ENCODE assay signal across 9 mouse cellular contexts in genomic region chr13:73475058-73475980, GRCm38 (mm10). TPM values are rescaled to one million over a fixed set of nuclear protein-coding genes. Genes with fewer than 3 reads are reported as not detected.
A peak's percentile ranks its signal among the peaks of the same experiment; 100 is the strongest.
DNase-seq lines count a peak whose midpoint lies in the region; ATAC-seq and TF ChIP-seq lines count a peak whose summit lies in the region.
"Had no signal": no experiment of that assay in that cellular context is flagged by ENCODE, and none has a peak within 500 bp of the region (broad histone marks: within the 10 kb centered on the region; RNA-seq: fewer than 3 reads in every experiment).

No protein-coding gene starts in this region.

- WGBS in heart, embryonic 10.5 days = 74% methylated on average over 12 of the region's 12 CpGs
- WGBS in liver, embryonic 15.5 days (ENCODE audit: insufficient replicate concordance) = 26% methylated on average over 12 of the region's 12 CpGs

- H3K9me3 ChIP-seq in heart, embryonic 10.5 days = no peaks in the 10 kb centered on the region
- no peaks in the 10 kb centered on the region for H3K9me3 ChIP-seq in MEL (replicated peaks; ENCODE audit: insufficient read depth, low read length)
- H3K9me3 ChIP-seq in liver, embryonic 15.5 days (replicated peaks) = no peaks in the 10 kb centered on the region
- H3K9me3 ChIP-seq: limb, embryonic 15.5 days had no signal

- H3K4me2 ChIP-seq in liver, embryonic 15.5 days = peak overlapping the region; percentile 81
- H3K4me2 ChIP-seq: limb, embryonic 15.5 days had no signal

- peak overlapping the region; percentile 71 for H3K27ac ChIP-seq in heart, embryonic 10.5 days
- H3K27ac ChIP-seq in MEL (ENCODE audit: control insufficient read depth, low read depth, low read length) = peak overlapping the region; percentile 82
- H3K27ac ChIP-seq in liver, embryonic 15.5 days (replicated peaks) = peak overlapping the region; percentile 99
- H3K27ac ChIP-seq: limb, embryonic 15.5 days had no signal

- TF ChIP-seq CTCF in MEL (IDR thresholded peaks at IDR 0.05 in 2 of 3, conservative IDR thresholded peaks at IDR 0.05 in 1 of 3; ENCODE audit: control insufficient read depth in 1 of 3, insufficient read depth in 1 of 3, low read depth in 2 of 3, low read length in 3 of 3, poor library complexity in 1 of 3, severe bottlenecking in 1 of 3) = no peak

- H3K27me3 ChIP-seq in heart, embryonic 10.5 days (ENCODE audit: insufficient read depth, poor library complexity, severe bottlenecking) = no peaks in the 10 kb centered on the region
- no peaks in the 10 kb centered on the region for H3K27me3 ChIP-seq in MEL (ENCODE audit: control insufficient read depth in 1 of 2, insufficient read depth in 2 of 2, low read length in 2 of 2)
- H3K27me3 ChIP-seq in liver, embryonic 15.5 days = no peaks in the 10 kb centered on the region
- H3K27me3 ChIP-seq: limb, embryonic 15.5 days had no signal

- intact Hi-C loops in heart, postnatal 14 days (cut with DNase I) = no loop called here

- peaks cover 43% of the 10 kb centered on the region for H3K79me2 ChIP-seq in MEL (ENCODE audit: control insufficient read depth, insufficient read depth, low read length, poor library complexity)

- TF ChIP-seq RAD21 in MEL (IDR thresholded peaks at IDR 0.05; ENCODE audit: low read depth, low read length) = no peak

- H3K36me3 ChIP-seq in heart, embryonic 10.5 days = 0 out of 2 replicates have a peak, but pooled peaks cover 10% of the 10 kb centered on the region
- H3K36me3 ChIP-seq in MEL (ENCODE audit: control insufficient read depth in 1 of 2, insufficient read depth in 2 of 2, low read length in 2 of 2) = peaks cover 0 to 22% of the 10 kb centered on the region in 2 experiments; a peak in 3 of 4 replicates
- H3K36me3 ChIP-seq in liver, embryonic 15.5 days (replicated peaks) = peaks cover 74% of the 10 kb centered on the region

- no peak overlapping the region for H3K4me3 ChIP-seq in heart, embryonic 10.5 days
- H3K4me3 ChIP-seq in MEL (ENCODE audit: control insufficient read depth in 1 of 2, insufficient read depth in 1 of 2, low read depth in 2 of 2, low read length in 2 of 2) = no peak overlapping the region
- peak overlapping the region; percentile 35 for H3K4me3 ChIP-seq in liver, embryonic 15.5 days (replicated peaks)
- H3K4me3 ChIP-seq: limb, embryonic 15.5 days had no signal

- peak; percentile 96 for ATAC-seq in liver, embryonic 15.5 days (ENCODE audit: insufficient read depth)
- ATAC-seq in inflammation-experienced regulatory T-cells, adult 6 months = no peak

- TF ChIP-seq POLR2A in MEL (IDR thresholded peaks at IDR 0.05; ENCODE audit: control insufficient read depth in 1 of 2, insufficient read depth in 1 of 2, low read depth in 1 of 2, low read length in 2 of 2, poor library complexity in 1 of 2) = no peak

- peak; percentile 90 to 91 for TF ChIP-seq EP300 in MEL (IDR thresholded peaks at IDR 0.05; ENCODE audit: low read depth in 1 of 2, low read length in 2 of 2)

- peaks cover 46% of the 10 kb centered on the region for H3K4me1 ChIP-seq in heart, embryonic 10.5 days
- H3K4me1 ChIP-seq in MEL (ENCODE audit: control insufficient read depth in 1 of 2, insufficient read depth in 2 of 2, low read length in 2 of 2) = peaks cover 14 to 26% of the 10 kb centered on the region in 2 experiments
- peaks cover 100% of the 10 kb centered on the region for H3K4me1 ChIP-seq in liver, embryonic 15.5 days (replicated peaks)

- H3K9ac ChIP-seq in MEL (ENCODE audit: control insufficient read depth, low read depth, low read length, poor library complexity, severe bottlenecking) = peak overlapping the region; percentile 15; the same call in 1 of the 2 replicates
- peak overlapping the region; percentile 98 for H3K9ac ChIP-seq in liver, embryonic 15.5 days
- H3K9ac ChIP-seq: limb, embryonic 15.5 days had no signal

- peak; percentile 94 for DNase-seq in heart, embryonic 10.5 days (ENCODE audit: low spot score)
- no peak for DNase-seq in heart, postnatal 14 days
- peak; percentile 82 for DNase-seq in MEL (ENCODE audit: low read depth, low spot score)
- peak; percentile 90 for DNase-seq in c-Kit-positive CD71-positive TER-119-positive erythroid progenitor cells, embryonic 14.5 days (ENCODE audit: low spot score)
- no peak for DNase-seq in ovary, adult 18-20 months (ENCODE audit: low spot score)
- DNase-seq in kidney, postnatal 14 days = no peak

TF ChIP-seq in MEL, 35 proteins besides CTCF, POLR2A, EP300 and RAD21:
- TF ChIP-seq TCF12 (IDR thresholded peaks at IDR 0.05; ENCODE audit: low read depth, low read length) (peak; percentile 88), TAL1 (IDR thresholded peaks at IDR 0.05; ENCODE audit: low read length) (peak; percentile 79), MXI1 (IDR thresholded peaks at IDR 0.05; ENCODE audit: low read depth, low read length) (peak; percentile 46; the same call in 1 of the 2 replicates), ETS1 (IDR thresholded peaks at IDR 0.05; ENCODE audit: low read depth, low read length) (peak; percentile 80), CHD1 (IDR thresholded peaks at IDR 0.05; ENCODE audit: low read depth, low read length) (no peak), HCFC1 (IDR thresholded peaks at IDR 0.05; ENCODE audit: low read depth, low read length) (0 out of 2 replicates have a peak, but pooled peaks have one; percentile 23), BHLHE40 (IDR thresholded peaks at IDR 0.05; ENCODE audit: borderline replicate concordance, low read depth, low read length) (peak; percentile 52; the same call in 1 of the 2 replicates), GATA1 (IDR thresholded peaks at IDR 0.05; ENCODE audit: low read depth, low read length) (peak; percentile 91), KAT2A (conservative IDR thresholded peaks at IDR 0.05; ENCODE audit: low read depth, low read length) (no peak), UBTF (IDR thresholded peaks at IDR 0.05; ENCODE audit: borderline replicate concordance, insufficient read depth, low read depth, low read length) (no peak), SIN3A (IDR thresholded peaks at IDR 0.05; ENCODE audit: low read length) (peak; percentile 67; the same call in 1 of the 2 replicates), RCOR1 (IDR thresholded peaks at IDR 0.05; ENCODE audit: low read depth, low read length) (peak; percentile 76)

RNA-seq across cellular contexts. Expression of gene Lpcat1, which starts 8.3 kb away (rescaled TPM):
- polyA plus RNA-seq in heart, embryonic 10.5 days (2016; fragmentation: Nextera tagmentation; extraction: Ambion mirVana) = 31.9 and 39.6 TPM in 2 replicates
- total RNA-seq in heart, postnatal 14 days (2021) = 10 to 100 TPM in 1 of 2 experiments, 1 to 10 TPM in 1; 8.0 to 10.6 TPM
- 30.5 and 38.8 TPM in 2 replicates for total RNA-seq in MEL (2012; rRNA removed)
- polyA plus RNA-seq in MEL (2012; ENCODE audit: insufficient read depth in 1 of 2, insufficient read length in 2 of 2, low read depth in 1 of 2, low replicate concordance in 2 of 2, missing spikeins in 1 of 2) = 10 to 100 TPM in 1 of 2 experiments, not detected in 1; 31.5 TPM
- polyA plus RNA-seq in liver, embryonic 15.5 days (2015; fragmentation: Nextera tagmentation; extraction: Ambion mirVana) = 73.8 and 78.2 TPM in 2 replicates
- polyA plus RNA-seq in inflammation-experienced regulatory T-cells, adult 6 months (2017; shearing (Covaris generic)) = 10 to 100 TPM; 26.5 to 39.7 (median 36.1) TPM

Comparison
In these comparisons a context has a peak if more than half of its experiments do, and no peak if none do; other contexts are left out.
1. DNase-seq: peak in heart, embryonic 10.5 days (single experiment), MEL (single experiment) and c-Kit-positive CD71-positive TER-119-positive erythroid progenitor cells, embryonic 14.5 days (single experiment); none in heart, postnatal 14 days (0 of 2), ovary, adult 18-20 months (single experiment) and kidney, postnatal 14 days (single experiment).
2. Peak in every context shown above with its lines, with median percentiles within 50 percentile points of each other: H3K27ac ChIP-seq.